Mouse (Mus musculus): Measurements from ENCODE around the gene Gm20518.

- TF ChIP-seq CTCF (IDR thresholded peaks at IDR 0.05; ENCODE audit: borderline replicate concordance, insufficient read depth, low read length) (no peak), POLR2A (IDR thresholded peaks at IDR 0.05; ENCODE audit: low read depth, low read length) (no peak)
These were observed 63.2 kb downstream of the Gm20518 start for GRCm38 (mm10) chr16:17828229-17828628.

All from embryonic fibroblast, embryonic 13.5 days (primary cell).